Mouse (Mus musculus) spleen, adult 2 months (tissue): Measurements from ENCODE around the gene Vmn1r107. TPM values are rescaled to one million over a fixed set of nuclear protein-coding genes. Genes with fewer than 3 reads are reported as not detected.
"Not testable (repeated sequence)": the region's sequence is repeated elsewhere in the genome, so short reads cannot be mapped to it uniquely, and the experiment has no call there.

Experiments
- DNase-seq, 2 experiments: peaks; one replicate each; pipeline versions ENCODE4 v3.0.0 to v3.0.0-alpha.2; 2012 to 2021; ENCODE audit warnings: low spot score in 2 of 2, low read depth in 1 of 2
- H3K27ac ChIP-seq: fragments of 200-500 bp; 2 replicates; pipeline ENCODE4 v1.5.1; 2012; ENCODE audit warnings: low read length, inconsistent platforms; ENCODE audit not compliant: insufficient read depth
- H3K27me3 ChIP-seq: fragments of 200-500 bp; 2 replicates; pipeline ENCODE4 v1.6.1; 2012; ENCODE audit warnings: mild to moderate bottlenecking, moderate library complexity, low read length, inconsistent platforms; ENCODE audit not compliant: control insufficient read depth, insufficient read depth
- H3K36me3 ChIP-seq: fragments of 200-500 bp; 2 replicates; pipeline ENCODE4 v1.6.1; 2012; ENCODE audit warnings: mild to moderate bottlenecking, low read length, inconsistent platforms; ENCODE audit not compliant: control insufficient read depth, insufficient read depth
- H3K4me1 ChIP-seq: fragments of 200-500 bp; 2 replicates; pipeline ENCODE4 v1.6.1; 2011; ENCODE audit warnings: inconsistent platforms; ENCODE audit not compliant: control insufficient read depth, insufficient read depth, insufficient read length
- H3K4me3 ChIP-seq: fragments of 200-500 bp; 2 replicates; pipeline ENCODE4 v1.5.1; 2011; ENCODE audit warnings: mild to moderate bottlenecking, inconsistent platforms; ENCODE audit not compliant: insufficient read depth, insufficient read length; ENCODE audit errors: extremely low read depth
- WGBS: fragments of 180-500 bp; shearing (Covaris S2); methylation state at CpG from one replicate; pipeline ENCODE4 v1.1.7; 2018; 5-methylcytosine and 5-hydroxymethylcytosine counted together
- polyA plus RNA-seq: library from polyadenylated mRNA; depleted of rRNA; stranded (reverse); fragments of >200 nt; gene quantifications from 2 replicates; pipeline ENCODE4 v1.2.3, GENCODE M21; 2012; rRNA removed

The Vmn1r107 gene
- polyA plus RNA-seq, result not detected in 2 replicates

DNA sequence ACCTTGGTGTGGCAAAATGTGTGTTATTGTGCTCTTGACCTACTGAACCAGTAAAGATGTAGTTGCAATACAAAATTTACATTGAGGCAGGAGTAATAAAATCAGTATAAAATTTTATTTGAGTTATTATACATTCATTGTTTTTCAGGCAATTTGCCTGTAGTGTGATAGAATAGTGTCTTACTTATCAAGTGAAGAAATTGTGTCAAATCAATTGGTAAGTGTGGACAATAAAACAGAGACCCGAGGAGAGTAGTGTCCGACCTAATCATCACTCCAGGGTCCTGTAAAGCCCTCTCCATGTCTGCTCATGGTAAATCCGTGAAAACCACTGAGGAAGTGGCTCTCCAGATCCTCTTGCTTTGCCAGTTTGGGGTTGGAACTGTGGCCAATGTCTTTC is at the start of gene Vmn1r107:
Gene Vmn1r107 (plus strand): TSS at position 301 of the 400 bp plus-strand sequence.
- H3K4me3 ChIP-seq, H3K27ac ChIP-seq, H3K36me3 ChIP-seq, H3K4me1 ChIP-seq, DNase-seq, H3K27me3 ChIP-seq: not testable (repeated sequence)
- WGBS, result no CpG with 5 or more reads among the region's 3 CpGs

DNA sequence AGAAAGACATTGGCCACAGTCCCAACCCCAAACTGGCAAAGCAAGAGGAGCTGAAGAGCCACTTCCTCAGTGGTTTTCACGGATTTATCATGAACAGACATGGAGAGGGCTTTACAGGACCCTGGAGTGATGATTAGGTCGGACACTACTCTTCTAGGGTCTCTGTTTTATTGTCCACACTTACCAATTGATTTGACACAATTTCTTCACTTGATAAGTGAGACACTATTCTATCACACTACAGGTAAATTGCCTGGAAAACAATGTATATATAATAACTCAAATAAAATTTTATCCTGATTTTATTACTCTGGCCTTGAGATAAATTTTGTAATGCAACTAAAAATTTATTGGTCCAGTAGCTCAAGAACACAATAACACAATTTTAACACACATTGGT is 34.4 kb downstream of the Vmn1r107 start, which contains the start of gene Vmn1r111:
Gene Vmn1r111 (minus strand): TSS at position 101 of the 400 bp plus-strand sequence.
- not testable (repeated sequence) for H3K4me3 ChIP-seq, H3K27ac ChIP-seq, DNase-seq, H3K4me1 ChIP-seq, H3K36me3 ChIP-seq, H3K27me3 ChIP-seq
- no CpG with 5 or more reads among the region's 2 CpGs for WGBS

Other genes starting within 250 kb of the Vmn1r107 start
- gene Vmn1r101, start 226.3 kb upstream of the Vmn1r107 start, polyA plus RNA-seq, result not detected in 2 replicates
- gene Gm10670, start 194.0 kb upstream of the Vmn1r107 start, polyA plus RNA-seq, result not detected in 2 replicates
- gene Vmn1r103, start 158.4 kb upstream of the Vmn1r107 start, polyA plus RNA-seq, result not detected in 2 replicates
- not detected in 2 replicates for gene Vmn1r104, start 135.1 kb upstream of the Vmn1r107 start, polyA plus RNA-seq
- not detected in 2 replicates for gene Gm5726, start 123.2 kb upstream of the Vmn1r107 start, polyA plus RNA-seq
- not detected in 2 replicates for gene Gm4141, start 92.7 kb upstream of the Vmn1r107 start, polyA plus RNA-seq
- not detected in 2 replicates for gene Gm4513, start 69.9 kb upstream of the Vmn1r107 start, polyA plus RNA-seq
- not detected in 2 replicates for gene Vmn1r111, start 34.3 kb downstream of the Vmn1r107 start, polyA plus RNA-seq
- gene Gm10668, start 61.7 kb downstream of the Vmn1r107 start, polyA plus RNA-seq, result not detected in 2 replicates
- not detected in 2 replicates for gene Vmn1r112, start 102.3 kb downstream of the Vmn1r107 start, polyA plus RNA-seq
- not detected in 2 replicates for gene Vmn1r113, start 118.4 kb downstream of the Vmn1r107 start, polyA plus RNA-seq
- not detected in 2 replicates for gene Vmn1r114, start 143.3 kb downstream of the Vmn1r107 start, polyA plus RNA-seq
- not detected in 2 replicates for gene Vmn1r115, start 176.1 kb downstream of the Vmn1r107 start, polyA plus RNA-seq
- not detected in 2 replicates for gene Vmn1r116, start 203.3 kb downstream of the Vmn1r107 start, polyA plus RNA-seq
- not detected in 2 replicates for gene Vmn1r117, start 215.2 kb downstream of the Vmn1r107 start, polyA plus RNA-seq
- gene Vmn1r118, start 243.4 kb downstream of the Vmn1r107 start, polyA plus RNA-seq, result not detected in 2 replicates